Mouse (Mus musculus): Measurements from ENCODE around the gene Txnrd2.
A peak's percentile ranks its signal among the peaks of the same experiment; 100 is the strongest.

The Txnrd2 gene

GRCm38 (mm10) chr16:18490281-18490680 lies 64.1 kb downstream of the Txnrd2 start:
- DNase-seq (ENCODE audit: low read depth, low spot score) = no peak
- no peaks in the 10 kb centered on the region for H3K36me3 ChIP-seq (ENCODE audit: control insufficient read depth, insufficient read depth, low read length, poor library complexity, severe bottlenecking)
- no peaks in the 10 kb centered on the region for H3K27me3 ChIP-seq (ENCODE audit: control insufficient read depth, insufficient read depth, low read length, poor library complexity, severe bottlenecking)

GRCm38 (mm10) chr16:18490894-18491293 lies 64.7 kb downstream of the Txnrd2 start:
- no peaks in the 10 kb centered on the region for H3K27me3 ChIP-seq (ENCODE audit: control insufficient read depth, insufficient read depth, low read length, poor library complexity, severe bottlenecking)
- no peaks in the 10 kb centered on the region for H3K36me3 ChIP-seq (ENCODE audit: control insufficient read depth, insufficient read depth, low read length, poor library complexity, severe bottlenecking)
- DNase-seq (ENCODE audit: low read depth, low spot score) = no peak

GRCm38 (mm10) chr16:18497865-18498515 lies 71.8 kb downstream of the Txnrd2 start:
- DNase-seq (ENCODE audit: low read depth, low spot score) = no peak
- H3K36me3 ChIP-seq (ENCODE audit: control insufficient read depth, insufficient read depth, low read length, poor library complexity, severe bottlenecking) = no peaks in the 10 kb centered on the region
- no peaks in the 10 kb centered on the region for H3K27me3 ChIP-seq (ENCODE audit: control insufficient read depth, insufficient read depth, low read length, poor library complexity, severe bottlenecking)

- Histone ChIP-seq H3K27me3 (ENCODE audit: control insufficient read depth, insufficient read depth, low read length, poor library complexity, severe bottlenecking) (no peaks in the 10 kb centered on the region), H3K36me3 (ENCODE audit: control insufficient read depth, insufficient read depth, low read length, poor library complexity, severe bottlenecking) (no peaks in the 10 kb centered on the region)
- DNase-seq (ENCODE audit: low read depth, low spot score) = peak; percentile 95
Observed at GRCm38 (mm10) chr16:18498558-18498990, 72.4 kb downstream of the Txnrd2 start, which contains the start of the genes Gnb1l and Rtl10. Gene Gnb1l, plus strand, starts transcription at chr16:18498713. Gene Rtl10, plus strand, starts transcription at chr16:18498901.

- no peaks in the 10 kb centered on the region for H3K27me3 ChIP-seq (ENCODE audit: control insufficient read depth, insufficient read depth, low read length, poor library complexity, severe bottlenecking)
- H3K36me3 ChIP-seq (ENCODE audit: control insufficient read depth, insufficient read depth, low read length, poor library complexity, severe bottlenecking) = no peaks in the 10 kb centered on the region
- no peak for DNase-seq (ENCODE audit: low read depth, low spot score)
Observed at GRCm38 (mm10) chr16:18498996-18499395, 72.8 kb downstream of the Txnrd2 start.

GRCm38 (mm10) chr16:18501531-18501930 lies 75.3 kb downstream of the Txnrd2 start:
- Histone ChIP-seq H3K27me3 (ENCODE audit: control insufficient read depth, insufficient read depth, low read length, poor library complexity, severe bottlenecking) (no peaks in the 10 kb centered on the region), H3K36me3 (ENCODE audit: control insufficient read depth, insufficient read depth, low read length, poor library complexity, severe bottlenecking) (no peaks in the 10 kb centered on the region)
- DNase-seq (ENCODE audit: low read depth, low spot score) = no peak

GRCm38 (mm10) chr16:18503566-18504342 lies 77.6 kb downstream of the Txnrd2 start:
- Histone ChIP-seq H3K36me3 (ENCODE audit: control insufficient read depth, insufficient read depth, low read length, poor library complexity, severe bottlenecking) (no peaks in the 10 kb centered on the region), H3K27me3 (ENCODE audit: control insufficient read depth, insufficient read depth, low read length, poor library complexity, severe bottlenecking) (no peaks in the 10 kb centered on the region; the same call in 1 of the 2 replicates)
- no peak for DNase-seq (ENCODE audit: low read depth, low spot score)

- H3K27me3 ChIP-seq (ENCODE audit: control insufficient read depth, insufficient read depth, low read length, poor library complexity, severe bottlenecking) = no peaks in the 10 kb centered on the region; the same call in 1 of the 2 replicates
- H3K36me3 ChIP-seq (ENCODE audit: control insufficient read depth, insufficient read depth, low read length, poor library complexity, severe bottlenecking) = no peaks in the 10 kb centered on the region
- no peak for DNase-seq (ENCODE audit: low read depth, low spot score)
Observed at GRCm38 (mm10) chr16:18506524-18507199, 80.5 kb downstream of the Txnrd2 start.

GRCm38 (mm10) chr16:18507200-18507549 lies 81.0 kb downstream of the Txnrd2 start:
- Histone ChIP-seq H3K27me3 (ENCODE audit: control insufficient read depth, insufficient read depth, low read length, poor library complexity, severe bottlenecking) (no peaks in the 10 kb centered on the region; the same call in 1 of the 2 replicates), H3K36me3 (ENCODE audit: control insufficient read depth, insufficient read depth, low read length, poor library complexity, severe bottlenecking) (no peaks in the 10 kb centered on the region)
- DNase-seq (ENCODE audit: low read depth, low spot score) = no peak

- no peak for DNase-seq (ENCODE audit: low read depth, low spot score)
- no peaks in the 10 kb centered on the region for H3K36me3 ChIP-seq (ENCODE audit: control insufficient read depth, insufficient read depth, low read length, poor library complexity, severe bottlenecking)
- no peaks in the 10 kb centered on the region; the same call in 1 of the 2 replicates for H3K27me3 ChIP-seq (ENCODE audit: control insufficient read depth, insufficient read depth, low read length, poor library complexity, severe bottlenecking)
Observed at GRCm38 (mm10) chr16:18511741-18512140, 85.6 kb downstream of the Txnrd2 start.

GRCm38 (mm10) chr16:18513508-18513907 lies 87.3 kb downstream of the Txnrd2 start:
- no peak for DNase-seq (ENCODE audit: low read depth, low spot score)
- H3K27me3 ChIP-seq (ENCODE audit: control insufficient read depth, insufficient read depth, low read length, poor library complexity, severe bottlenecking) = no peaks in the 10 kb centered on the region
- H3K36me3 ChIP-seq (ENCODE audit: control insufficient read depth, insufficient read depth, low read length, poor library complexity, severe bottlenecking) = no peaks in the 10 kb centered on the region

- no peak for DNase-seq (ENCODE audit: low read depth, low spot score)
- H3K36me3 ChIP-seq (ENCODE audit: control insufficient read depth, insufficient read depth, low read length, poor library complexity, severe bottlenecking) = no peaks in the 10 kb centered on the region
- H3K27me3 ChIP-seq (ENCODE audit: control insufficient read depth, insufficient read depth, low read length, poor library complexity, severe bottlenecking) = no peaks in the 10 kb centered on the region
Observed at GRCm38 (mm10) chr16:18518091-18518490, 91.9 kb downstream of the Txnrd2 start.

- no peak for DNase-seq (ENCODE audit: low read depth, low spot score)
- H3K36me3 ChIP-seq (ENCODE audit: control insufficient read depth, insufficient read depth, low read length, poor library complexity, severe bottlenecking) = no peaks in the 10 kb centered on the region
- no peaks in the 10 kb centered on the region for H3K27me3 ChIP-seq (ENCODE audit: control insufficient read depth, insufficient read depth, low read length, poor library complexity, severe bottlenecking)
Observed at GRCm38 (mm10) chr16:18523563-18524245, 97.5 kb downstream of the Txnrd2 start.

- no peak for DNase-seq (ENCODE audit: low read depth, low spot score)
- no peaks in the 10 kb centered on the region for H3K36me3 ChIP-seq (ENCODE audit: control insufficient read depth, insufficient read depth, low read length, poor library complexity, severe bottlenecking)
- H3K27me3 ChIP-seq (ENCODE audit: control insufficient read depth, insufficient read depth, low read length, poor library complexity, severe bottlenecking) = no peaks in the 10 kb centered on the region
Observed at GRCm38 (mm10) chr16:18528656-18529055, 102.5 kb downstream of the Txnrd2 start.
